Mouse (Mus musculus) megakaryocyte, embryonic 14.5 days (primary cell): Measurements from ENCODE around the gene Pitpnm2.

Source experiments
- FLI1 ChIP-seq: IDR thresholded peaks from 2 replicates; pipeline ENCODE4 v1.6.1; 2012; ENCODE audit warnings: low read length, inconsistent platforms, mixed read lengths
- GATA1 ChIP-seq: IDR thresholded peaks from 3 replicates; pipeline ENCODE4 v1.6.1; 2012; ENCODE audit warnings: mixed read lengths, low read length, inconsistent platforms, borderline replicate concordance

DNA sequence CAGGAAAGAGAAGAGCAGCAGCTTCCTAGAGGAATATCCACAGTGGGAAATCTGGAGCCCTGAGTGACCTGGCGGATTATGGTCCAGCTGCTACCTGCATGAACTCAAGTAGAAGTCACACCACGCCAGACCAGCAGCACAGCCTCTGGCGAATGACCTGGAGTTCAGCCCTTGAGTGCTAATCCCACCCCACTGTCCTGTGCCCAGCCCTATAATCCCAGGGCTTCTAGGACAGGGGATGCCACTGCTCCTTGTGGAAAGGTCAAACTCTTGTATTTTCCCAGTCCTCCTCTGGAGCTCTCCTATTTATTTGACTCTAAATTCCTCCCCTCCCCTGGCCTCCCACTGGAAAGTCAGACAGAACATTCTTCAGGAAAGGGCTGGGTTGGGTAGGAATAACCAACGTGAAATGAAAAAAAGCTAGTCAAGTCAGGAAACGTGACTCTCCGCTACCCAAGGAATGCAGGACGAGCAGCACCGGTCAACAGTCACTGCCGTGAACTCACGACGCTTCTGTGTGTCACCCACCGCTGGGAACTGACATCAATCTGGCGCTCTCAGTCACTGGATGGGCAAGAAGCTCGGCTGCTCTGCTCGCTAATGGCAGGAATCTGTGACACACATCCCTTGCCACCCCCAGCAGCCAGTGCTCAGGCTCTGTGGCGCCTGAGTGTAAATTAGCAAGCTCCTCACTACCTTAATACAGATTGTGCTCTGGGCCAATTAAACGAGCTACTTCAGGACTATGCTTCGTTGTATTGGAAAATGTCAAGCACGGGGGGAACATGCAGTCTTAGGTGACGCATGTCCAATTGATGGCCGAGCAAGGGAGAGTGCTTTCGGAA, 8.5 kb downstream of the Pitpnm2 start:
- TF ChIP-seq FLI1 (no peak), GATA1 (no peak)
